Mouse (Mus musculus) MEL (cell line): ENCODE measurements around the gene Tsc22d1. TPM values are rescaled to one million over a fixed set of nuclear protein-coding genes. Genes with fewer than 3 reads are reported as not detected.

Source experiments
- DNase-seq: peaks from one replicate; pipeline ENCODE4 v3.0.0; 2011; ENCODE audit warnings: low read depth, low spot score
- H3K27ac ChIP-seq: 2 replicates; pipeline ENCODE4 v1.5.1; 2012; ENCODE audit warnings: low read depth, mild to moderate bottlenecking, control low read depth, low read length, moderate library complexity; ENCODE audit not compliant: control insufficient read depth
- H3K27me3 ChIP-seq, 2 experiments: fragments of 150-350 bp in 1 of 2; sonication (generic) in 1 of 2; 2 replicates each; pipeline ENCODE4 v1.6.1; 2012; ENCODE audit warnings: low read length in 2 of 2, mild to moderate bottlenecking in 2 of 2, improper control_type of control experiment in 1 of 2, moderate library complexity in 1 of 2; ENCODE audit not compliant: insufficient read depth in 2 of 2, control insufficient read depth in 1 of 2
- H3K36me3 ChIP-seq, 2 experiments: 2 replicates each; pipeline ENCODE4 v1.6.1; 2012 to 2014; ENCODE audit warnings: low read length in 2 of 2, improper control_type of control experiment in 1 of 2, inconsistent platforms in 1 of 2, mild to moderate bottlenecking in 1 of 2; ENCODE audit not compliant: insufficient read depth in 2 of 2, control insufficient read depth in 1 of 2
- H3K4me1 ChIP-seq, 2 experiments: fragments of 150-350 bp in 1 of 2; sonication (generic) in 1 of 2; 2 replicates each; pipeline ENCODE4 v1.6.1; 2012; ENCODE audit warnings: low read length in 2 of 2, improper control_type of control experiment in 1 of 2, mild to moderate bottlenecking in 1 of 2; ENCODE audit not compliant: insufficient read depth in 2 of 2, control insufficient read depth in 1 of 2
- H3K4me3 ChIP-seq, 2 experiments: fragments of 150-350 bp in 1 of 2; sonication (generic) in 1 of 2; 2 replicates each; pipeline ENCODE4 v1.5.1; 2012; ENCODE audit warnings: low read depth in 2 of 2, low read length in 2 of 2, mild to moderate bottlenecking in 2 of 2, moderate library complexity in 2 of 2, control low read depth in 1 of 2, improper control_type of control experiment in 1 of 2; ENCODE audit not compliant: control insufficient read depth in 1 of 2, insufficient read depth in 1 of 2
- H3K79me2 ChIP-seq: 2 replicates; pipeline ENCODE4 v1.6.1; 2012; ENCODE audit warnings: mild to moderate bottlenecking, low read length, moderate library complexity; ENCODE audit not compliant: control insufficient read depth, poor library complexity, insufficient read depth
- H3K9ac ChIP-seq: 2 replicates; pipeline ENCODE4 v1.6.1; 2012; ENCODE audit warnings: low read depth, mild to moderate bottlenecking, control low read depth, low read length, moderate library complexity; ENCODE audit not compliant: control insufficient read depth, poor library complexity, severe bottlenecking
- H3K9me3 ChIP-seq: fragments of 150-350 bp; sonication (generic); replicated peaks from 2 replicates; pipeline ENCODE4 v1.6.1; 2012; ENCODE audit warnings: mild to moderate bottlenecking, low read length, improper control_type of control experiment, moderate library complexity; ENCODE audit not compliant: insufficient read depth
- CHD1 ChIP-seq: IDR thresholded peaks from 2 replicates; pipeline ENCODE4 v1.6.1; 2012; ENCODE audit warnings: low read depth, mild to moderate bottlenecking, inconsistent platforms, low read length, improper control_type of control experiment
- CTCF ChIP-seq, 3 experiments: IDR thresholded peaks in 2 of 3; conservative IDR thresholded peaks in 1 of 3; 2 replicates each; pipeline ENCODE4 v1.5.1; 2011 to 2012; ENCODE audit warnings: low read length in 3 of 3, low read depth in 2 of 3, mild to moderate bottlenecking in 2 of 3, improper control_type of control experiment in 1 of 3, inconsistent platforms in 1 of 3, mixed read lengths in 1 of 3, moderate library complexity in 1 of 3; ENCODE audit not compliant: control insufficient read depth in 1 of 3, insufficient read depth in 1 of 3, poor library complexity in 1 of 3, severe bottlenecking in 1 of 3
- E2F4 ChIP-seq: IDR thresholded peaks from 2 replicates; pipeline ENCODE4 v1.6.1; 2011; ENCODE audit warnings: low read depth, low read length, improper control_type of control experiment, borderline replicate concordance
- ELF1 ChIP-seq: IDR thresholded peaks from 2 replicates; pipeline ENCODE4 v1.6.1; 2014; ENCODE audit warnings: low read depth, mild to moderate bottlenecking, inconsistent platforms, low read length, improper control_type of control experiment, moderate library complexity
- EP300 ChIP-seq, 2 experiments: IDR thresholded peaks; 2 replicates each; pipeline ENCODE4 v1.6.1; 2011; ENCODE audit warnings: improper control_type of control experiment in 2 of 2, low read length in 2 of 2, low read depth in 1 of 2, mild to moderate bottlenecking in 1 of 2
- ETS1 ChIP-seq: IDR thresholded peaks from 2 replicates; pipeline ENCODE4 v1.6.1; 2012; ENCODE audit warnings: low read depth, mild to moderate bottlenecking, inconsistent platforms, low read length, improper control_type of control experiment, moderate library complexity
- GATA1 ChIP-seq: IDR thresholded peaks from 2 replicates; pipeline ENCODE4 v1.6.1; 2011; ENCODE audit warnings: low read depth, low read length, improper control_type of control experiment
- JUND ChIP-seq: IDR thresholded peaks from 2 replicates; pipeline ENCODE4 v1.6.1; 2011; ENCODE audit warnings: low read depth, mild to moderate bottlenecking, improper control_type of control experiment, low read length
- KAT2A ChIP-seq: conservative IDR thresholded peaks from 2 replicates; pipeline ENCODE4 v1.6.1; 2012; ENCODE audit warnings: low read depth, low read length, improper control_type of control experiment, inconsistent platforms
- MAFK ChIP-seq: IDR thresholded peaks from 2 replicates; pipeline ENCODE4 v1.6.1; 2011; ENCODE audit warnings: low read depth, mild to moderate bottlenecking, low read length, improper control_type of control experiment, borderline replicate concordance
- MAX ChIP-seq: IDR thresholded peaks from 2 replicates; pipeline ENCODE4 v1.6.1; 2011; ENCODE audit warnings: low read length, improper control_type of control experiment
- MEF2A ChIP-seq: IDR thresholded peaks from 2 replicates; pipeline ENCODE4 v1.6.1; 2014; ENCODE audit warnings: low read depth, mild to moderate bottlenecking, inconsistent platforms, low read length, improper control_type of control experiment; ENCODE audit not compliant: poor library complexity, insufficient replicate concordance, severe bottlenecking; ENCODE audit errors: extremely low read depth
- MXI1 ChIP-seq: IDR thresholded peaks from 2 replicates; pipeline ENCODE4 v1.6.1; 2011; ENCODE audit warnings: mild to moderate bottlenecking, low read depth, low read length, improper control_type of control experiment
- MYC ChIP-seq: IDR thresholded peaks from 2 replicates; pipeline ENCODE4 v1.6.1; 2011; ENCODE audit warnings: low read depth, mild to moderate bottlenecking, low read length, improper control_type of control experiment, moderate library complexity
- NELFE ChIP-seq: IDR thresholded peaks from 2 replicates; pipeline ENCODE4 v1.6.1; 2011; ENCODE audit warnings: low read depth, low read length, improper control_type of control experiment
- NRF1 ChIP-seq: IDR thresholded peaks from 2 replicates; pipeline ENCODE4 v1.6.1; 2014; ENCODE audit warnings: low read depth, mild to moderate bottlenecking, inconsistent platforms, low read length, improper control_type of control experiment, moderate library complexity; ENCODE audit not compliant: poor library complexity, insufficient read depth, severe bottlenecking
- POLR2AphosphoS2 ChIP-seq: IDR thresholded peaks from 2 replicates; pipeline ENCODE4 v1.6.1; 2011; ENCODE audit warnings: low read length, improper control_type of control experiment
- RAD21 ChIP-seq: IDR thresholded peaks from 2 replicates; pipeline ENCODE4 v1.6.1; 2011; ENCODE audit warnings: mild to moderate bottlenecking, low read depth, low read length, improper control_type of control experiment
- SIN3A ChIP-seq: IDR thresholded peaks from 2 replicates; pipeline ENCODE4 v1.6.1; 2012; ENCODE audit warnings: low read length, improper control_type of control experiment, inconsistent platforms
- SMC3 ChIP-seq: IDR thresholded peaks from 2 replicates; pipeline ENCODE4 v1.6.1; 2011; ENCODE audit warnings: low read depth, low read length, improper control_type of control experiment
- TAL1 ChIP-seq: IDR thresholded peaks from 2 replicates; pipeline ENCODE4 v1.6.1; 2012; ENCODE audit warnings: mild to moderate bottlenecking, inconsistent platforms, low read length, moderate library complexity, mixed read lengths
- TBP ChIP-seq: IDR thresholded peaks from 2 replicates; pipeline ENCODE4 v1.8.0; 2011; ENCODE audit warnings: low read depth, low read length, improper control_type of control experiment
- TCF12 ChIP-seq: IDR thresholded peaks from 2 replicates; pipeline ENCODE4 v1.6.1; 2014; ENCODE audit warnings: low read depth, mild to moderate bottlenecking, inconsistent platforms, low read length, improper control_type of control experiment, moderate library complexity
- USF1 ChIP-seq: IDR thresholded peaks from 2 replicates; pipeline ENCODE4 v1.6.1; 2014; ENCODE audit warnings: low read depth, mild to moderate bottlenecking, inconsistent platforms, low read length, improper control_type of control experiment, moderate library complexity
- USF2 ChIP-seq, 2 experiments: IDR thresholded peaks; 2 replicates each; pipeline ENCODE4 v1.6.1; 2011 to 2012; ENCODE audit warnings: improper control_type of control experiment in 2 of 2, low read length in 2 of 2, borderline replicate concordance in 1 of 2, inconsistent platforms in 1 of 2, low read depth in 1 of 2, mild to moderate bottlenecking in 1 of 2; ENCODE audit not compliant: insufficient read depth in 1 of 2
- ZC3H11A ChIP-seq: IDR thresholded peaks from 2 replicates; pipeline ENCODE4 v1.6.1; 2012; ENCODE audit warnings: low read depth, mild to moderate bottlenecking, inconsistent platforms, low read length, improper control_type of control experiment
- ZMIZ1 ChIP-seq: IDR thresholded peaks from 2 replicates; pipeline ENCODE4 v1.6.1; 2012; ENCODE audit warnings: low read depth, mild to moderate bottlenecking, inconsistent platforms, low read length, improper control_type of control experiment, moderate library complexity
- polyA plus RNA-seq, 2 experiments: library from polyadenylated mRNA; stranded (reverse) in 1 of 2; unstranded in 1 of 2; fragments of >175 nt in 1 of 2; fragments of >200 nt in 1 of 2; gene quantifications; 2 replicates each; pipeline versions ENCODE4 v1.2.1 to v1.2.4; 2012; ENCODE audit warnings: low replicate concordance in 2 of 2, low read depth in 1 of 2; ENCODE audit not compliant: insufficient read length in 2 of 2, insufficient read depth in 1 of 2, missing spikeins in 1 of 2
- total RNA-seq: library from RNA; depleted of rRNA; stranded (reverse); fragments of 300-350 nt; gene quantifications from 2 replicates; pipeline ENCODE4 v1.2.3, GENCODE M21; 2012

The Tsc22d1 gene
- total and polyA plus RNA-seq, 3 experiments: 7.6 to 15.9 TPM; not detected in 1

- H3K4me3 ChIP-seq: peak overlapping the region in 1 of 2 experiments; percentile 89; a peak in 1 of 4 replicates
- peak; percentile 83 for DNase-seq
- 0 out of 4 replicates have a peak, but pooled peaks cover 0 to 1% of the 10 kb centered on the region in 2 experiments for H3K27me3 ChIP-seq
- H3K36me3 ChIP-seq: peaks cover 0 to 4% of the 10 kb centered on the region in 2 experiments; a peak in 2 of 4 replicates
- no peaks in the 10 kb centered on the region; the same call in 1 of the 2 replicates for H3K79me2 ChIP-seq
- H3K9me3 ChIP-seq: no peaks in the 10 kb centered on the region
- no peak overlapping the region for H3K9ac ChIP-seq
- H3K27ac ChIP-seq: no peak overlapping the region
- TF ChIP-seq SMC3 (peak; percentile 97), RAD21 (peak; percentile 99), ZMIZ1 (no peak), SIN3A (0 out of 2 replicates have a peak, but pooled peaks have one; percentile 20), ZC3H11A (peak; percentile 99), CTCF (IDR thresholded peaks at IDR 0.05 in 2 of 3, conservative IDR thresholded peaks at IDR 0.05 in 1 of 3; ENCODE audit: control insufficient read depth in 1 of 3, insufficient read depth in 1 of 3, low read depth in 2 of 3, low read length in 3 of 3, poor library complexity in 1 of 3, severe bottlenecking in 1 of 3) (peak; percentile 26 to 91 (median 37); a peak in 4 of 6 replicates)
- TF ChIP-seq, all 39 proteins: peak for 5
- peaks cover 0 to 12% of the 10 kb centered on the region in 2 experiments; a peak in 2 of 4 replicates for H3K4me1 ChIP-seq
Measured at GRCm38 (mm10) chr14:76503231-76503851, 88.6 kb downstream of the Tsc22d1 start.

DNA sequence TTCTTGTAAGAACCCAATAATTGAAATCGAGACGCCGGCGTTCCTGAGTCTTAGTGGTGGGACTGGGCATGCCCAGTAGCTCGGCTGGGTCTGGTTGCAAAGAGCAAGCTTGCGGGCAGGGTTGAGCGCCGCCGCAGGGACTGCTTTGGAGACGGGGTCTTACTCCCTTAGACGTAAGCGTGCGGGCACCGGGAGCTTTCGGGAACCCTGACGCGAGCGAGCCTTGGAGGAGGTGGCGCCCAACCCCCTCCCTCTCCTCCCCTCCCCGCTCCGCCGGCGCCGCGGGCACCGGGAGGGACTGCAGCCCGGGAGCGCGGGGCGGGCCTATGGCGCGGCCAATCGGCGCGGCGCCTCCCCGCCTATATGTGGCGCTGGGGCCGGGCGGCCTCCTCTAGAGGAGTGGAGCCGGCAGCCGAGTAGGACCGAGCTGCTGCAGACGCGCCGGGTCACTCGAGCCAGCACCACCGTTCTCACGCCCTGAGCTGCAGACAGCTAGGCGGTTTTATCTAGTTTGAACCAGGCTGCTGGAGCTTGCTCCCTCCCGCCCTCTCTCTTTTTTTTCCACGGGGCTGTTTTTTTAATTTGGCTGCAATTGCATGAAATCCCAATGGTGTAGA, 89.5 kb downstream of the Tsc22d1 start:
- no peaks in the 10 kb centered on the region for H3K9me3 ChIP-seq
- peak; percentile 90 for DNase-seq
- peaks cover 0 to 12% of the 10 kb centered on the region in 2 experiments; a peak in 2 of 4 replicates for H3K4me1 ChIP-seq
- H3K9ac ChIP-seq: peak overlapping the region; percentile 66
- 0 out of 4 replicates have a peak, but pooled peaks cover 0 to 1% of the 10 kb centered on the region in 2 experiments for H3K27me3 ChIP-seq
- no peaks in the 10 kb centered on the region; the same call in 1 of the 2 replicates for H3K79me2 ChIP-seq
- H3K27ac ChIP-seq: peak overlapping the region; percentile 53
- H3K36me3 ChIP-seq: peaks cover 0 to 4% of the 10 kb centered on the region in 2 experiments; a peak in 2 of 4 replicates
- peak overlapping the region; percentile 60 to 89 for H3K4me3 ChIP-seq
- TF ChIP-seq NELFE (peak; percentile 92), EP300 (IDR thresholded peaks at IDR 0.05; ENCODE audit: low read depth in 1 of 2, low read length in 2 of 2) (peak in 1 of 2 experiments; percentile 24; a peak in 1 of 4 replicates), ZMIZ1 (peak; percentile 98), POLR2AphosphoS2 (peak; percentile 89), CHD1 (no peak), TCF12 (peak; percentile 73), MAX (peak; percentile 15; the same call in 1 of the 2 replicates), ELF1 (peak; percentile 20; the same call in 1 of the 2 replicates), E2F4 (no peak), USF2 (IDR thresholded peaks at IDR 0.05; ENCODE audit: borderline replicate concordance in 1 of 2, insufficient read depth in 1 of 2, low read depth in 1 of 2, low read length in 2 of 2) (no peak), KAT2A (no peak; the same call in 1 of the 2 replicates), NRF1 (peak; percentile 56; the same call in 1 of the 2 replicates), MAFK (no peak), ETS1 (no peak; the same call in 1 of the 2 replicates), USF1 (no peak), JUND (no peak), MXI1 (peak; percentile 65; the same call in 1 of the 2 replicates), GATA1 (no peak), MEF2A (no peak), CTCF (IDR thresholded peaks at IDR 0.05 in 2 of 3, conservative IDR thresholded peaks at IDR 0.05 in 1 of 3; ENCODE audit: control insufficient read depth in 1 of 3, insufficient read depth in 1 of 3, low read depth in 2 of 3, low read length in 3 of 3, poor library complexity in 1 of 3, severe bottlenecking in 1 of 3) (no peak; a peak in 1 of 6 replicates), TAL1 (peak; percentile 37), TBP (peak; percentile 85), MYC (0 out of 2 replicates have a peak, but pooled peaks have one; percentile 23)
